35 mouse cellular contexts compared by ENCODE assay signal in genomic region chr3:154690260-154690659, GRCm38 (mm10). TPM values are rescaled to one million over a fixed set of nuclear protein-coding genes. Genes with fewer than 3 reads are reported as not detected.
"Had no signal": no experiment of that assay in that cellular context is flagged by ENCODE, and none has a peak within 500 bp of the region (broad histone marks: within the 10 kb centered on the region; RNA-seq: fewer than 3 reads in every experiment).

No protein-coding gene starts in this region.

- H3K4me3 ChIP-seq: limb, embryonic 10.5 days; limb, embryonic 12.5 days; limb, embryonic 13.5 days; limb, embryonic 15.5 days; liver, embryonic 12.5 days; liver, embryonic 13.5 days; liver, embryonic 15.5 days; lung, embryonic 15.5 days; megakaryocyte, embryonic 14.5 days; midbrain, embryonic 10.5 days; midbrain, embryonic 12.5 days; midbrain, embryonic 13.5 days; midbrain, embryonic 15.5 days; myocyte; neural tube, embryonic 12.5 days had no signal

- DNase-seq: left cerebral cortex, postnatal 4 days; liver; liver, embryonic 13.5 days; liver, postnatal 0 days; lung, adult 18-20 months; lung, adult 2 months; lung, embryonic 14.5 days; lung, postnatal 10 days; lung, postnatal 14 days; lung, postnatal 36 days; lung, postnatal 4 days; midbrain, embryonic 14.5 days had no signal

- H3K4me2 ChIP-seq: limb, embryonic 12.5 days; limb, embryonic 13.5 days; limb, embryonic 15.5 days; liver, embryonic 11.5 days; liver, embryonic 12.5 days; liver, embryonic 13.5 days; liver, embryonic 15.5 days; lung, embryonic 14.5 days; lung, embryonic 15.5 days; midbrain, embryonic 11.5 days; midbrain, embryonic 12.5 days; midbrain, embryonic 13.5 days; midbrain, embryonic 15.5 days; neural tube, embryonic 12.5 days had no signal

- H3K27me3 ChIP-seq: limb, embryonic 13.5 days; limb, embryonic 15.5 days; liver, embryonic 12.5 days; liver, embryonic 13.5 days; liver, embryonic 15.5 days; lung, embryonic 15.5 days; megakaryocyte, embryonic 14.5 days; midbrain, embryonic 12.5 days; midbrain, embryonic 13.5 days; midbrain, embryonic 15.5 days; neural tube, embryonic 12.5 days had no signal

- H3K27ac ChIP-seq: limb, embryonic 10.5 days; limb, embryonic 12.5 days; limb, embryonic 13.5 days; limb, embryonic 15.5 days; liver, embryonic 12.5 days; liver, embryonic 13.5 days; liver, embryonic 14.5 days; liver, embryonic 15.5 days; lung, embryonic 15.5 days; macrophage; midbrain, embryonic 10.5 days; midbrain, embryonic 12.5 days; midbrain, embryonic 13.5 days; midbrain, embryonic 15.5 days; neural tube, embryonic 12.5 days had no signal

- H3K4me1 ChIP-seq: liver, embryonic 12.5 days; liver, embryonic 13.5 days; liver, embryonic 15.5 days; lung, embryonic 15.5 days; midbrain, embryonic 10.5 days; midbrain, embryonic 15.5 days had no signal

- H3K9me3 ChIP-seq: limb, embryonic 10.5 days; limb, embryonic 12.5 days; limb, embryonic 13.5 days; limb, embryonic 15.5 days; liver, embryonic 12.5 days; liver, embryonic 13.5 days; liver, embryonic 15.5 days; lung, embryonic 15.5 days; midbrain, embryonic 10.5 days; midbrain, embryonic 12.5 days; midbrain, embryonic 13.5 days; midbrain, embryonic 15.5 days; neural tube, embryonic 12.5 days had no signal

- H3K9ac ChIP-seq: limb, embryonic 12.5 days; limb, embryonic 13.5 days; limb, embryonic 15.5 days; liver, embryonic 12.5 days; liver, embryonic 13.5 days; liver, embryonic 14.5 days; liver, embryonic 15.5 days; liver, postnatal 0 days; lung, embryonic 14.5 days; lung, embryonic 15.5 days; midbrain, embryonic 12.5 days; midbrain, embryonic 13.5 days; midbrain, embryonic 15.5 days; neural tube, embryonic 12.5 days had no signal

- H3K36me3 ChIP-seq: limb, embryonic 10.5 days; limb, embryonic 12.5 days; limb, embryonic 13.5 days; limb, embryonic 15.5 days; liver, embryonic 12.5 days; liver, embryonic 13.5 days; liver, embryonic 15.5 days; lung, embryonic 15.5 days; midbrain, embryonic 10.5 days; midbrain, embryonic 12.5 days; midbrain, embryonic 13.5 days; midbrain, embryonic 15.5 days; neural tube, embryonic 12.5 days had no signal

RNA-seq across cellular contexts. Expression of gene Erich3, which starts 26.6 kb away (rescaled TPM):
- total RNA-seq: megakaryocyte progenitor cell, adult 5-6 weeks; megakaryocyte-erythroid progenitor cell, adult 5-6 weeks; monocyte, adult 5-6 weeks had no signal
- polyA plus RNA-seq: liver, adult 2 months; liver, embryonic 11.5 days; liver, embryonic 12.5 days; liver, embryonic 13.5 days; liver, embryonic 15.5 days; liver, embryonic 16.5 days; liver, postnatal 0 days; lung, embryonic 14.5 days; macrophage; myocyte had no signal
